Mouse (Mus musculus): ENCODE results near the gene Grhpr.
"Not testable (repeated sequence)": the region's sequence is repeated elsewhere in the genome, so short reads cannot be mapped to it uniquely, and the experiment has no call there.

Gene Grhpr

GRCm38 (mm10) chr4:44974331-44974730, 6.9 kb upstream of the Grhpr start:
- no peak for DNase-seq (ENCODE audit: low read depth, low spot score)

DNA sequence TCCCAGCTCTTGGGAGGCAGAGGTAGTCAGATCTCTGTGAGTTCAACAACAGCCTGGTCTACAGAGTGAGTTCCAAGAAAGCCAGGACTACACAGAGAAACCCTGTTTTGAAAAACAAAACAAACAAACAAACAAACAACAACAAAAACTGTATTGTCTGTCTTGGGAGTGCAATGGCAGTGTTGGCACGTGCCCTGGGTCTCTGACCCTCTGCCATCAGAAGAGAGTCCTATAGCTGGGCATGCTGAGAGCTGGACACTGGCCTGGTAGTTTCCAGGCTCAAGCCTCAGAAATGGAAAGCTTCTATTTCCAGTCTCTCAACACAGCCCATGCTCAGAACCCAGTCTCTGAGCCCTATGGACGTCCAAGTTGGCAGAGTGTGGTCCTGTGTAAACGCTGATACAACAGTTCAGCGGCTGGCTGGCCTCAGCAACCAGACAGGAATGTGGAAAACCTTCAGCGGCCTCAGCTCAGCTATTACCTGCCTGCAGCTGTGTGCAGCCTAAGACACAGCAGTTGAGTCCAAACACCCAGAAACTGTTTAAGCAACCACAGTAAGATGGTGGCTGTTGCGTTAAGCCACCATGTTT, 5.1 kb upstream of the Grhpr start:
- no peak for DNase-seq (ENCODE audit: low read depth, low spot score)

DNA sequence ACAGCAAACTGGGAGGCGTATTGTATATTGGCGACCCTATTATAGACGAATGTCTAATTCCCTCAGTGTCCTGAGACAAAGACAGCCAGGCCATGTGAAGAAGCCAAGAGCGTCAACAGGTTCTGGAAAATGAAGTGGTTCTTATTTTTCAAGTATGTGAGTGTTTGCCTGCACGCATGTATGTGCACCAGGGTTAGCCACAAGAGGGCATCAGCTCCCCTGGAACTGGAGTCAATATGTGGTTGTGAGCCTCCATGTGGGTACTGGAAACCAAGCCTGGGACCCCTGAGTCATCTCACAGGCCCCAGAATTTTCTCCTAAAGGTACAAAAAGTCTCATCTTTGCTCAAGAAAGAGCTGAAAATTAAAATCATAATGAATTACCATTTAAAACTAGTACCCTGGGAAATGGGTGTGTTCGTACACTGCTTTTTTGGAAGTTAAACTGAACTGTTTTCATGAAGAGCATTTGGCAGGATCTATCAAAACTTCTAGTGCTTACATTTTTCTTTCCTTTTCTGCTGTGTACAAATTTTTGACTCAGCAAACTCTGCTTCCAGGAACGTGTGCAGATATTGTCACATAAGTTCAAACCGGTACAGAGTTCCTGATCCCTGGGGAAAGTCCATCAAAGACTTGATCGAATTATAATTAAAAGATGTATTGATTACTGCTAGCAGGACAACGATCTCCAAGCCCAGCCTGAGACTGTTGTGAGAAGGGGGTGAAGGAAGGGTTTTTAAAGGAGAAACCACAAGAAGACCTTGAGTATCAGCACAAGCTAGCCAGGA, 4.1 kb upstream of the Grhpr start:
- peak; percentile 54 for DNase-seq (ENCODE audit: low read depth, low spot score)

DNA sequence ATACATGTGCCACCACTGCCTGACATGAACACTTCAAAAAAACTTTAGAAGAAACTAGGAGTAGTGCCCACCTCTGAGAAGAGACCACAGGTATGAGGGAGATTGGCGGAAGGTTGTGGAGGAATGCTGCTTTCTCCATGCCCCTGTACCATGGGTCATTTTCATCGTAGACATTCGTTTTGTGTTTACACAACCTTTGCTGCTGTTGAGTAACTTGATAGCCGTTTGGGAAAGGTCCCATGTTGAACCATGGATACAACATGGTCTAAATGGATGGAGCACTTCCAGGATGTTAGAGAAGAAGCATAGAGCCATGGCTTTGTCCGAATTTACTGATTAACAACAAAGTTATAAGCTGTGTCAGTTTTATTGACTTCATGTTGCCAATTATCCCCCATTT, 3.0 kb upstream of the Grhpr start:
- no peak for DNase-seq (ENCODE audit: low read depth, low spot score)

GRCm38 (mm10) chr4:44979794-44980338, 1.3 kb upstream of the Grhpr start:
- DNase-seq (ENCODE audit: low read depth, low spot score): no peak

DNA sequence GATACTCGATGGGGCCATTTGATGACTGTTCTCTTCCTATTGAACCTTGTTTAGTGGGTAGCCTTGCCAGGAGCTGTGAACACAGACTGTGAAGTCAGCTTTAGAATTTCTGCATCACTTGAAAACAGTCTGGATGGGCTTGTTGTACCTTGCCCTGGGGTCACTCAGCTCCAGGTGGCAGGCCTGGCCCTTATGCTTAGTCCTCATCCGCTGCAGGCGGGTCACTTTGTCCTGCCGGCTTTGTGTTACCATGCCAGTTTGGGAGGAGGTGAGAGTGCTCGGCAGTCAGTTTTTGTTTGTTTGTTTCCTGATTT, 736 bp downstream of the Grhpr start:
- DNase-seq (ENCODE audit: low read depth, low spot score): no peak

GRCm38 (mm10) chr4:44982440-44983130, 1.4 kb downstream of the Grhpr start:
- DNase-seq (ENCODE audit: low read depth, low spot score): peak; percentile 18

DNA sequence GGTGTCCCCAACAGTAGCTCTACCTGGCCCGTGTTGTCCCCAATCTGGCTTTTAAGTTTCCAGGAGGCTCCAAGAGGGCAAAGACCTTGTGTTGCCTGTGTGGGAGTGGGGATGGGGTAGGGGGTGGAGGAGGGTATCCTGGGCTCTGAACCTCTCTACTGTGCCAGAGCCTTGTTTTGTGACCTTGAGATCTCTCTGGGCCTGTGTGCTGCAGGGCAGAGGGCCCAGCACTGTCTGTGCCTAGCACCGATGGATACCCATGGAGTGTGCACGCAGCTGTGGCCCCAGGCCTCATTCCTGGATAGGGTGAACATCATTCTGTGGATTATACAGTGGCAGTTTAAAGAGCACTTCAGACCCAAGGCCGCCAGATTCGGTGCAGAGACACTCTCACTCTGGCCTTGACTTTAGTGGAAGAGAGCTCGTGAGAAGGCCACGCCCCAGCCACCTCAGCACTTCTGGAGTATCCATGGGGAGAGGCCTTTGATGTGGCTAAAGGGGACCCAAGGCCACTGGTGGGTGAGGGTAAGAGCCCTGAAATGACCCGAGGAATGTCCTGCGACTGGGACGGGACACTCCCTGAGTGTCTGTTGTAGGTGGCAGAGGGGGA, 2.0 kb downstream of the Grhpr start:
- peak; percentile 20 for DNase-seq (ENCODE audit: low read depth, low spot score)

GRCm38 (mm10) chr4:44990560-44990959, 9.4 kb downstream of the Grhpr start:
- DNase-seq (ENCODE audit: low read depth, low spot score): no peak

GRCm38 (mm10) chr4:44992330-44992729, 11.1 kb downstream of the Grhpr start:
- DNase-seq (ENCODE audit: low read depth, low spot score): not testable (repeated sequence)

DNA sequence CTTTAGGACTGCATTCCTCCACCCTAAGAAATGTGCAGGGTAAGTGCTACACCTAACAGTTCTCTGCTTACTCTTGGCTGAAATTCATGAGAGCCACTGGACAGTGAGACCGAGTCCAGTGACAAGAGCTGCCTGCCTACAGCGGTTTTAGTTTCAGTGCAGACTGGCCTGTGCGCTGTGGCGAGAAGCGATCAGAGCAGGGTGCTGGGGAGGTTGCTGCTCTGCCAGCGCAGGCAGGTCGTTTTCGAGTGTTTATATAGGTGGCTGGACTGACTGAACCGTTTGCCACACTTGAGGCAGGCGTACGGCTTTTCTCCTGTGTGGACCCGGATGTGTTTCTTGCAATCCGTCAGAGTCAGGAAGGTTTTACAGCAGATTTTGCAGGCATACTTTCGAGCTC, 12.0 kb downstream of the Grhpr start:
- DNase-seq (ENCODE audit: low read depth, low spot score): not testable (repeated sequence)

- no peak for DNase-seq (ENCODE audit: low read depth, low spot score)
Measured at GRCm38 (mm10) chr4:44993847-44994246, 12.7 kb downstream of the Grhpr start.

DNA sequence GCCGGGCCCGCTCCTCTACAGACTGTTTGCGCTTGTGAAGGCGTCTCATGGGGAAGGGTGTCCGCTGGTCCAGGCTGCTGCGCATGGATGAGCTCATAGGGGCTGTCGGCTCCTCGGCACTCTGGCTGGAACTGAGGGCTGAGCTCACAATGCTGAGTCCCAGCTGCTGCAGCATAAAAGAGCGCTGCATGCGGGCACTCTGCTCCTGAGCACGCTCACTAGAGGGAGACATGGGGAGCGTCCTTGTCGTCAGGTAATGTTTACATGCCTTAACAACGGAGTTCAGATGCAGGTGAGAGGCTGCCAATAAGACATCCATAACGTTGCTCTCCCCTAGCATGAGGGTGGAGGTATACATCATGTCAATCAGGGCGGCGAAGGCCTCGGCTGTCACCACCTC, 13.6 kb downstream of the Grhpr start:
- peak; percentile 66 for DNase-seq (ENCODE audit: low read depth, low spot score)

- no peak for DNase-seq (ENCODE audit: low read depth, low spot score)
Measured at GRCm38 (mm10) chr4:44998071-44998470, 16.9 kb downstream of the Grhpr start.

GRCm38 (mm10) chr4:45000001-45000400, 18.8 kb downstream of the Grhpr start:
- DNase-seq (ENCODE audit: low read depth, low spot score): no peak

GRCm38 (mm10) chr4:45005452-45005851, 24.3 kb downstream of the Grhpr start:
- DNase-seq (ENCODE audit: low read depth, low spot score): no peak

- no peak for DNase-seq (ENCODE audit: low read depth, low spot score)
Measured at GRCm38 (mm10) chr4:45010806-45011415, 29.7 kb downstream of the Grhpr start.

DNA sequence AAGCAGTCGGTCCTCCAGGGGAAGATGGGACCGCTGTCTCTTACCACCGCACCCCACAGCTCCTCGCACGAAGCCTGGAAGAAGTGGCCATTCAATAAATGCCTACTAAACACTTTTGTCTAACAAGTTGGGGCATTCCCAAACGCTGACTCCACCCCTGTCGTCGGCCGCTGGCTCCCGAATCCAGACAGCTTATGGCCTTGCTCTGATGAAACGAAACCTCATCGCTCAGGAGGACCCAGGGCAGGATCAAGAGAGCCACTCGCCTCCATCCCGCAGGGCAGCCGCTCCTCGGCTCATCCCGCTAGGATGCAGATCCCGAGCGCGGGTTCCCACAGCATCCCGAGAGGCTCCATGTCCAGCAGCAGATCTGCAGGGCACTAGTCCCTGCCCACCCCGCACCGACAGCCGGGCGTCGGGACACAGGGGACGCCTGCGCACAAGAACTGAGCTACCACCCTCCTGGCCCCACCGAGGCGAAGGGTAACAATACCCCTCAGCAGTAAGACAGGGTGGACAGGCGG, 30.4 kb downstream of the Grhpr start:
- DNase-seq (ENCODE audit: low read depth, low spot score): peak; percentile 76

GRCm38 (mm10) chr4:45012105-45012975, 31.1 kb downstream of the Grhpr start, which contains the start of gene Zbtb5:
Zbtb5 (minus strand) TSS chr4:45012412.
- DNase-seq (ENCODE audit: low read depth, low spot score): peak; percentile 100

GRCm38 (mm10) chr4:45013031-45013431, 31.8 kb downstream of the Grhpr start:
- DNase-seq (ENCODE audit: low read depth, low spot score): peak; percentile 10

Data from R1 (cell line).